7 mouse cellular contexts compared by ENCODE assay signal in genomic region chr12:3805852-3806251, GRCm38 (mm10). TPM values are rescaled to one million over a fixed set of nuclear protein-coding genes. Genes with fewer than 3 reads are reported as not detected.
DNase-seq lines count a peak whose midpoint lies in the region; ATAC-seq lines count a peak whose summit lies in the region.

Gene Dnmt3a (plus strand): TSS chr12:3806007.

- H3K27ac ChIP-seq in embryonic facial prominence, embryonic 10.5 days (replicated peaks): peak within 1 kb of the TSS; percentile 89
- H3K27ac ChIP-seq in heart, embryonic 12.5 days (ENCODE audit: poor library complexity, severe bottlenecking): peak within 1 kb of the TSS; percentile 99

- WGBS in embryonic facial prominence, embryonic 10.5 days: 20% methylated on average over 4 of the region's 4 CpGs
- 17% methylated on average over 4 of the region's 4 CpGs for WGBS in heart, embryonic 12.5 days

- DNase-seq in thymus, postnatal 0 days (ENCODE audit: low spot score): no peak
- DNase-seq in thymus, postnatal 36 days: no peak
- no peak for DNase-seq in embryonic facial prominence, embryonic 10.5 days (ENCODE audit: low spot score)
- no peak for DNase-seq in left cerebral cortex, postnatal 10 days (ENCODE audit: extremely low spot score in 1 of 2, low spot score in 2 of 2)
- DNase-seq in frontal cortex, postnatal 25 days (ENCODE audit: low spot score in 2 of 2): no peak

- peak within 1 kb of the TSS; percentile 79 for H3K4me2 ChIP-seq in heart, embryonic 12.5 days

- no peaks in the 10 kb centered on the region for H3K9me3 ChIP-seq in embryonic facial prominence, embryonic 10.5 days
- no peaks in the 10 kb centered on the region for H3K9me3 ChIP-seq in heart, embryonic 12.5 days (replicated peaks)

- no peaks in the 10 kb centered on the region for H3K36me3 ChIP-seq in embryonic facial prominence, embryonic 10.5 days (replicated peaks)
- H3K36me3 ChIP-seq in heart, embryonic 12.5 days: no peaks in the 10 kb centered on the region

- H3K4me1 ChIP-seq in embryonic facial prominence, embryonic 10.5 days: peaks cover 46% of the 10 kb centered on the region
- peaks cover 33% of the 10 kb centered on the region for H3K4me1 ChIP-seq in heart, embryonic 12.5 days (replicated peaks)

- intact Hi-C loops in left cerebral cortex, postnatal 10 days (cut with DNase I): loop anchor here (5.0 kb wide), 1 partner anchor 36 kb away; no protein-coding TSS in a partner anchor

- peak within 1 kb of the TSS; percentile 98 for H3K9ac ChIP-seq in heart, embryonic 12.5 days

- ATAC-seq in heart, embryonic 12.5 days (ENCODE audit: insufficient number of reproducible peaks, low FRiP score): no peak
- no peak; the same call in 1 of the 2 replicates for ATAC-seq in monocyte, adult 5-6 weeks (replicated peaks; ENCODE audit: insufficient number of reproducible peaks, low FRiP score, low TSS enrichment, poor library complexity, severe bottlenecking)

- H3K27me3 ChIP-seq in embryonic facial prominence, embryonic 10.5 days (replicated peaks; ENCODE audit: low read depth, poor library complexity, severe bottlenecking): peaks cover 80% of the 10 kb centered on the region
- peaks cover 3% of the 10 kb centered on the region; the same call in 1 of the 2 replicates for H3K27me3 ChIP-seq in heart, embryonic 12.5 days (replicated peaks)

- peak within 1 kb of the TSS; percentile 81 for H3K4me3 ChIP-seq in embryonic facial prominence, embryonic 10.5 days
- H3K4me3 ChIP-seq in heart, embryonic 12.5 days: peak within 1 kb of the TSS; percentile 96

RNA-seq across cellular contexts. Expression of gene Dnmt3a, which starts in this region (rescaled TPM):
- 86.5 and 86.6 TPM in 2 replicates for polyA plus RNA-seq in thymus, postnatal 0 days (2015; fragmentation: Nextera tagmentation; extraction: Ambion mirVana)
- 160 and 179 TPM in 2 replicates for polyA plus RNA-seq in embryonic facial prominence, embryonic 10.5 days (2016; fragmentation: Nextera tagmentation; extraction: Ambion mirVana)
- 139 and 142 TPM in 2 replicates for polyA plus RNA-seq in heart, embryonic 12.5 days (2016; fragmentation: Nextera tagmentation; extraction: Ambion mirVana)
- 100 to 1,000 TPM; 331 to 345 TPM for total RNA-seq in left cerebral cortex, postnatal 10 days (2021)
- total RNA-seq in monocyte, adult 5-6 weeks (2017): 13.2 to 31.5 TPM (median 18.2 TPM) in 3 replicates

Comparison
In these comparisons a context has a peak if more than half of its experiments do, and no peak if none do; other contexts are left out.
1. RNA of gene Dnmt3a (total RNA-seq): 331 to 345 TPM in left cerebral cortex, postnatal 10 days; 13.2 to 31.5 TPM in monocyte, adult 5-6 weeks; every median in the first group is over 10 times any median in the second.